Mouse (Mus musculus) brain, embryonic 14.5 days (tissue): Measurements from ENCODE around the gene Iqsec1.

Experiments used
- CTCF ChIP-seq: fragments of 200-500 bp; IDR thresholded peaks from 2 replicates; pipeline ENCODE4 v1.5.1; 2012; ENCODE audit warnings: inconsistent platforms, mild to moderate bottlenecking, moderate library complexity, borderline replicate concordance; ENCODE audit not compliant: insufficient read depth, insufficient read length; ENCODE audit errors: extremely low read depth
- POLR2A ChIP-seq: fragments of 200-500 bp; IDR thresholded peaks from 2 replicates; pipeline ENCODE4 v1.6.1; 2012; ENCODE audit warnings: mild to moderate bottlenecking, inconsistent platforms, borderline replicate concordance; ENCODE audit not compliant: poor library complexity, insufficient read depth, insufficient read length, severe bottlenecking; ENCODE audit errors: extremely low read depth

DNA sequence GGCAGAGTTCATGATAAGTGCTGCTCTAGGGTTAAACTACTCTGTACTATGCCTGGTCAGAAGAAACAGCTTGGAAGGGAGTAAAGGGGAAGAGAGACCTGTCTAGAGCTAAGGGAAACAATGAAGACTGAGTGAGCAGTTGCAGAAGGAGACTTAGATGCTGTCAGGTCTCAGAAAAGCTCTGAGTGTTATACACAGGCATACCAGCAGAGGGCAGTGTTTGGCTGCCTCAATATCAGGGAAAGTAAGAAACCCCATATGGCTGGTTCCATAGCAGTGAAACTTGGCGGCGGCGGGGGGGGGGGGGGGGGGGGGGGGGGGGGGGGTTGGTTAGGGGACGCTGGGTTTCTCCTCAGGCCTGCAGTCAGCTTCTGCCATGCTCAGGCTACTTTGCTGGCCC lies 169.5 kb downstream of the Iqsec1 start:
- TF ChIP-seq POLR2A (no peak), CTCF (peak; percentile 82; the same call in 1 of the 2 replicates)
